Mouse (Mus musculus) E14TG2a.4 (cell line): ENCODE measurements at regions not wholly inside any gene's neighbourhood (a gene's known extent, or its start where the extent isn't known, plus 50 kb on each side); places are given as distances from the start of the nearest gene placed in this dataset.

Experiments used
- CTCF ChIP-seq: conservative IDR thresholded peaks from 2 replicates; pipeline ENCODE4 v1.5.1; 2014; ENCODE audit warnings: low read length
- NANOG ChIP-seq: IDR thresholded peaks from 2 replicates; pipeline ENCODE4 v1.6.1; 2014; ENCODE audit warnings: borderline replicate concordance, low read length, mixed read lengths
- POU5F1 ChIP-seq: IDR thresholded peaks from 2 replicates; pipeline ENCODE4 v1.6.1; 2014; ENCODE audit warnings: low read length, borderline replicate concordance

- TF ChIP-seq CTCF (no peak), NANOG (no peak), POU5F1 (no peak)
Measured at GRCm38 (mm10) chr9:79044344-79044743, 429.0 kb downstream of the Cd109 start.
